Mouse (Mus musculus): ENCODE measurements around the gene Armh1.

- TF ChIP-seq POLR2A (IDR thresholded peaks at IDR 0.05; ENCODE audit: insufficient read depth, low read length) (peak; percentile 96), CTCF (IDR thresholded peaks at IDR 0.05; ENCODE audit: low read depth, low read length) (peak; percentile 11)
Measured at GRCm38 (mm10) chr4:117202046-117202991, 49.6 kb downstream of the Armh1 start.

Measured in ES-Bruce4 (cell line).